Mouse (Mus musculus): ENCODE measurements around the gene Maats1. TPM values are rescaled to one million over a fixed set of nuclear protein-coding genes. Genes with fewer than 3 reads are reported as not detected.

Gene Maats1
- total and polyA plus RNA-seq, 3 experiments: 0.03 TPM; not detected in 2

GRCm38 (mm10) chr16:38307651-38308050 lies 34.3 kb downstream of the Maats1 start:
- H3K27me3 ChIP-seq (ENCODE audit: control insufficient read depth in 1 of 2, insufficient read depth in 2 of 2, low read length in 2 of 2): peaks cover 2 to 3% of the 10 kb centered on the region in 2 experiments; a peak in 3 of 4 replicates
- no peak overlapping the region for H3K9ac ChIP-seq (ENCODE audit: control insufficient read depth, low read depth, low read length, poor library complexity, severe bottlenecking)
- H3K9me3 ChIP-seq (replicated peaks; ENCODE audit: insufficient read depth, low read length): no peaks in the 10 kb centered on the region
- H3K4me3 ChIP-seq (ENCODE audit: control insufficient read depth in 1 of 2, insufficient read depth in 1 of 2, low read depth in 2 of 2, low read length in 2 of 2): no peak overlapping the region
- no peaks in the 10 kb centered on the region for H3K36me3 ChIP-seq (ENCODE audit: control insufficient read depth in 1 of 2, insufficient read depth in 2 of 2, low read length in 2 of 2)
- no peak for DNase-seq (ENCODE audit: low read depth, low spot score)
- H3K4me1 ChIP-seq (ENCODE audit: control insufficient read depth in 1 of 2, insufficient read depth in 2 of 2, low read length in 2 of 2): no peaks in the 10 kb centered on the region
- no peak for TF ChIP-seq ZC3H11A (IDR thresholded peaks at IDR 0.05; ENCODE audit: low read depth, low read length)
- TF ChIP-seq MEF2A (IDR thresholded peaks at IDR 0.05; ENCODE audit: extremely low read depth, insufficient replicate concordance, low read depth, low read length, poor library complexity, severe bottlenecking): no peak
- TF ChIP-seq SIN3A (IDR thresholded peaks at IDR 0.05; ENCODE audit: low read length): no peak
- TF ChIP-seq JUND (IDR thresholded peaks at IDR 0.05; ENCODE audit: low read depth, low read length): no peak
- TF ChIP-seq ZKSCAN1 (IDR thresholded peaks at IDR 0.05; ENCODE audit: low read depth, low read length): no peak
- no peak for TF ChIP-seq RCOR1 (IDR thresholded peaks at IDR 0.05; ENCODE audit: low read depth, low read length)
- no peak for TF ChIP-seq MAFK (IDR thresholded peaks at IDR 0.05; ENCODE audit: borderline replicate concordance, low read depth, low read length)
- TF ChIP-seq HCFC1 (IDR thresholded peaks at IDR 0.05; ENCODE audit: low read depth, low read length): no peak
- no peak for TF ChIP-seq TBP (IDR thresholded peaks at IDR 0.05; ENCODE audit: low read depth, low read length)
- no peak for TF ChIP-seq MAX (IDR thresholded peaks at IDR 0.05; ENCODE audit: low read length)
- no peak for TF ChIP-seq ZMIZ1 (IDR thresholded peaks at IDR 0.05; ENCODE audit: low read depth, low read length)
- TF ChIP-seq E2F4 (IDR thresholded peaks at IDR 0.05; ENCODE audit: borderline replicate concordance, low read depth, low read length): no peak
- TF ChIP-seq CHD2 (IDR thresholded peaks at IDR 0.05; ENCODE audit: low read length): no peak
- TF ChIP-seq GATA1 (IDR thresholded peaks at IDR 0.05; ENCODE audit: low read depth, low read length): no peak
- TF ChIP-seq MAZ (IDR thresholded peaks at IDR 0.05; ENCODE audit: low read depth, low read length): no peak
- TF ChIP-seq KAT2A (conservative IDR thresholded peaks at IDR 0.05; ENCODE audit: low read depth, low read length): no peak
- TF ChIP-seq MYC (IDR thresholded peaks at IDR 0.05; ENCODE audit: low read depth, low read length): no peak
- no peak for TF ChIP-seq ZNF384 (IDR thresholded peaks at IDR 0.05; ENCODE audit: low read depth, low read length)
- no peak for TF ChIP-seq SMC3 (IDR thresholded peaks at IDR 0.05; ENCODE audit: low read depth, low read length)
- no peak for TF ChIP-seq TCF12 (IDR thresholded peaks at IDR 0.05; ENCODE audit: low read depth, low read length)
- no peak overlapping the region for H3K27ac ChIP-seq (ENCODE audit: control insufficient read depth, low read depth, low read length)
- no peaks in the 10 kb centered on the region for H3K79me2 ChIP-seq (ENCODE audit: control insufficient read depth, insufficient read depth, low read length, poor library complexity)

GRCm38 (mm10) chr16:38307221-38307605 lies 34.7 kb downstream of the Maats1 start:
- Histone ChIP-seq H3K4me1 (ENCODE audit: control insufficient read depth in 1 of 2, insufficient read depth in 2 of 2, low read length in 2 of 2) (no peaks in the 10 kb centered on the region), H3K36me3 (ENCODE audit: control insufficient read depth in 1 of 2, insufficient read depth in 2 of 2, low read length in 2 of 2) (no peaks in the 10 kb centered on the region), H3K9ac (ENCODE audit: control insufficient read depth, low read depth, low read length, poor library complexity, severe bottlenecking) (no peak overlapping the region)

More at GRCm38 (mm10) chr16:38307221-38307605, 34.7 kb downstream of the Maats1 start:
- peaks cover 2 to 3% of the 10 kb centered on the region in 2 experiments; a peak in 3 of 4 replicates for H3K27me3 ChIP-seq (ENCODE audit: control insufficient read depth in 1 of 2, insufficient read depth in 2 of 2, low read length in 2 of 2)
- no peaks in the 10 kb centered on the region for H3K9me3 ChIP-seq (replicated peaks; ENCODE audit: insufficient read depth, low read length)
- no peak for TF ChIP-seq NELFE (IDR thresholded peaks at IDR 0.05; ENCODE audit: low read depth, low read length)
- no peak for TF ChIP-seq POLR2AphosphoS2 (IDR thresholded peaks at IDR 0.05; ENCODE audit: low read length)
- TF ChIP-seq GABPA (IDR thresholded peaks at IDR 0.05; ENCODE audit: low read depth, low read length): no peak
- no peak for TF ChIP-seq ZMIZ1 (IDR thresholded peaks at IDR 0.05; ENCODE audit: low read depth, low read length)
- no peak for TF ChIP-seq JUND (IDR thresholded peaks at IDR 0.05; ENCODE audit: low read depth, low read length)
- no peak for TF ChIP-seq MEF2A (IDR thresholded peaks at IDR 0.05; ENCODE audit: extremely low read depth, insufficient replicate concordance, low read depth, low read length, poor library complexity, severe bottlenecking)
- no peak for TF ChIP-seq MAZ (IDR thresholded peaks at IDR 0.05; ENCODE audit: low read depth, low read length)
- TF ChIP-seq GATA1 (IDR thresholded peaks at IDR 0.05; ENCODE audit: low read depth, low read length): no peak
- TF ChIP-seq ELF1 (IDR thresholded peaks at IDR 0.05; ENCODE audit: low read depth, low read length): no peak
- TF ChIP-seq MAFK (IDR thresholded peaks at IDR 0.05; ENCODE audit: borderline replicate concordance, low read depth, low read length): no peak
- TF ChIP-seq POLR2A (IDR thresholded peaks at IDR 0.05; ENCODE audit: control insufficient read depth in 1 of 2, insufficient read depth in 1 of 2, low read depth in 1 of 2, low read length in 2 of 2, poor library complexity in 1 of 2): no peak
- no peak overlapping the region for H3K4me3 ChIP-seq (ENCODE audit: control insufficient read depth in 1 of 2, insufficient read depth in 1 of 2, low read depth in 2 of 2, low read length in 2 of 2)
- DNase-seq (ENCODE audit: low read depth, low spot score): no peak
- H3K79me2 ChIP-seq (ENCODE audit: control insufficient read depth, insufficient read depth, low read length, poor library complexity): no peaks in the 10 kb centered on the region
- no peak overlapping the region for H3K27ac ChIP-seq (ENCODE audit: control insufficient read depth, low read depth, low read length)

Data from MEL (cell line).